8 mouse cellular contexts compared by ENCODE assay signal in the genomic region with DNA sequence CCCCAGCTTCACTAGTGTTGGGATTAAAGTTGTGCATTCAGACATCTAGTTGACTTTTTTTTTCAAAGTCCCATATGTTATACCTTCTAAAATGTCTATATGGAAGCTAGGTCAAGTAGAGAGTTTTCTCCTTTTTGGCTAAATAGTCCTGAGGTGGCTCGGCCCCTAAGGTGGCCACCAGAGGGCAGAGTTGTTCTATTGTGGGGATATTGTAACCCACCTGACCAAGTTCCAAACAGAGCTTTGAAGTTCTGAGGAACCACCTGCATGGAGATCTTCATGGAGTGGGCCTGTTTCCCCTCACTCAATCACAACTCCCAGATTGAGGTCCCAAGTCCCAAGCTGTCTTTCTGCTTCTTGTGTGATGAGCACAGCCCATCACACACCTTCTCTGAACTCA. TPM values are rescaled to one million over a fixed set of nuclear protein-coding genes. Genes with fewer than 3 reads are reported as not detected.
DNase-seq lines count a peak whose midpoint lies in the region.

No protein-coding gene starts in this region.

- DNase-seq in gastrocnemius, adult 18-20 months (ENCODE audit: low spot score) = peak; percentile 49
- DNase-seq in gastrocnemius, postnatal 25 days = no peak
- peak; percentile 77 for DNase-seq in NIH3T3 (ENCODE audit: low read depth)
- DNase-seq in cerebellum, adult 9-10 months = peak; percentile 85
- peak; percentile 35 to 47 for DNase-seq in gastrocnemius, postnatal 36 days
- DNase-seq in kidney, postnatal 25 days = peak; percentile 66 to 88
- DNase-seq in lung, postnatal 10 days = peak; percentile 77
- peak; percentile 36 to 78 for DNase-seq in spleen, postnatal 10 days (ENCODE audit: low spot score in 2 of 2)

- intact Hi-C loops in gastrocnemius, postnatal 36 days (cut with DNase I) = loop anchor here (2.0 to 10.0 kb wide), 4 partner anchors 57 to 281 kb away; no protein-coding TSS in a partner anchor

RNA-seq across cellular contexts. Expression of gene Pomc, which starts 28.6 kb away (rescaled TPM):
- not detected for total RNA-seq in gastrocnemius, adult 18-20 months (2021)
- under 1 TPM in 1 of 2 experiments, not detected in 1; 0.46 TPM for total RNA-seq in gastrocnemius, postnatal 25 days (2021)
- total RNA-seq in gastrocnemius, postnatal 36 days (2021) = not detected
